Mouse (Mus musculus): Measurements from ENCODE around the gene P2rx6. TPM values are rescaled to one million over a fixed set of nuclear protein-coding genes. Genes with fewer than 3 reads are reported as not detected.
A peak's percentile ranks its signal among the peaks of the same experiment; 100 is the strongest.
"Not testable (repeated sequence)": the region's sequence is repeated elsewhere in the genome, so short reads cannot be mapped to it uniquely, and the experiment has no call there.

P2rx6 gene
- polyA plus RNA-seq, 1 experiment from 2014 or later: 2.8 TPM

DNA sequence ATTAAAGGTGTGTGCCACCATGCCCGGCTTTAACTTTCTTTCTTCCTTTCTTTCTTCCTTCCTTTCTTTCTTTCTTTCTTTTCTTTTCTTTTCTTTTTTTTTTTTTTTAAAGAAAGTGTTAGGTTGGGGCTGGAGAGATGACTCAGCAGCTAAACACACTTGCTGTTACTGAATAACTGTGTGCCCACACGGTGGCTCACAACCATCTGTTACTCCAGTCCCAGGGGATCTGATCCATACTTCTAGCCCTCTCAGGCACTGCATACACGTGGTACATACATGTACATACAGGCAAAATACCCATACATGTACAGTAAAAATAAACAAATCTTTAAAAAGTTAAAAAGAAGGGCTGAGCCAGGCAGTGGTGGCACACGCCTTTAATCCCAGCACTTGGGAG, 49.7 kb downstream of the P2rx6 start:
- 79% methylated on average over 4 of the region's 4 CpGs for WGBS
- Histone ChIP-seq H3K9ac (replicated peaks) (no peak overlapping the region), H3K27me3 (replicated peaks) (no peaks in the 10 kb centered on the region), H3K36me3 (no peaks in the 10 kb centered on the region), H3K4me3 (replicated peaks) (no peak overlapping the region), H3K4me2 (no peak overlapping the region), H3K9me3 (replicated peaks) (no peaks in the 10 kb centered on the region), H3K4me1 (no peaks in the 10 kb centered on the region), H3K27ac (replicated peaks) (no peak overlapping the region)
- no peak for ATAC-seq (ENCODE audit: low FRiP score)

DNA sequence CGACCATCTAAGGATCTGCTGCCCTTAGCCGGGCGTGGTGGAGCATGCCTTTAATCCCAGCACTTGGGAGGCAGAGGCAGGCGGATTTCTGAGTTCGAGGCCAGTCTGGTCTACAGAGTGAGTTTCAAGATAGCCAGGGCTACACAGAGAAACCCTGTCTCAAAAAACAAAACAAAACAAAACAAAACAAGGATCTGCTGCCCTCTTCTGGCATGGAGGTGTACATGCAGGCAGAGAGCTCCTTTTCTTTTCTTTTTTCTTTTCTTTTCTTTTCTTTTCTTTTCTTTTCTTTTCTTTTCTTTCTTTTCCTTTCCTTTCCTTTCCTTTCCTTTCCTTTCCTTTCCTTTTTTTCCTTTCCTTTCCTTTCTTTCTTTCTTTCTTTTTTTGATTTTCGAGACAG, 53.1 kb downstream of the P2rx6 start:
- not testable (repeated sequence) for H3K27ac ChIP-seq (replicated peaks); H3K9ac ChIP-seq (replicated peaks); H3K9me3 ChIP-seq (replicated peaks); H3K4me1 ChIP-seq; H3K27me3 ChIP-seq (replicated peaks); H3K36me3 ChIP-seq; H3K4me2 ChIP-seq; H3K4me3 ChIP-seq (replicated peaks); ATAC-seq (ENCODE audit: low FRiP score)
- 93% methylated on average over 6 of the region's 6 CpGs for WGBS

DNA sequence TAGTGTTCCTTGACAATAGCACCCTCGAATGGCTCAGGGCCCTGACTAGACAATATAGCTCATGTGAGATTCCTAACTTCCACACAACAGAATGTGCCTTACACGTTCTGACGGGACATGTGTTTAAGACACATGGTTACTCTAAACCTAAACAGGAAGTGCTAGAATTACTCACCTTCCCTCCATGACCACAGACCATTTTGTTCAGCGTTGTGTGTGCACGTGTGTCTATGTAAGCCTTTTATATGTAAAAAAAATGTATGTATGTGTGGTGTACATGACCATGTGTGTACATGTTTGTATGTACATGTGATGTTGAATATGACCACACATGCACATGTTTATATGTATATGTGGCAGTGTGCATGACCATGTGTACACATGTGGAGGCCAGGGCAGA, 54.5 kb downstream of the P2rx6 start:
- no peak for ATAC-seq (ENCODE audit: low FRiP score)
- 87% methylated on average over 5 of the region's 5 CpGs for WGBS

DNA sequence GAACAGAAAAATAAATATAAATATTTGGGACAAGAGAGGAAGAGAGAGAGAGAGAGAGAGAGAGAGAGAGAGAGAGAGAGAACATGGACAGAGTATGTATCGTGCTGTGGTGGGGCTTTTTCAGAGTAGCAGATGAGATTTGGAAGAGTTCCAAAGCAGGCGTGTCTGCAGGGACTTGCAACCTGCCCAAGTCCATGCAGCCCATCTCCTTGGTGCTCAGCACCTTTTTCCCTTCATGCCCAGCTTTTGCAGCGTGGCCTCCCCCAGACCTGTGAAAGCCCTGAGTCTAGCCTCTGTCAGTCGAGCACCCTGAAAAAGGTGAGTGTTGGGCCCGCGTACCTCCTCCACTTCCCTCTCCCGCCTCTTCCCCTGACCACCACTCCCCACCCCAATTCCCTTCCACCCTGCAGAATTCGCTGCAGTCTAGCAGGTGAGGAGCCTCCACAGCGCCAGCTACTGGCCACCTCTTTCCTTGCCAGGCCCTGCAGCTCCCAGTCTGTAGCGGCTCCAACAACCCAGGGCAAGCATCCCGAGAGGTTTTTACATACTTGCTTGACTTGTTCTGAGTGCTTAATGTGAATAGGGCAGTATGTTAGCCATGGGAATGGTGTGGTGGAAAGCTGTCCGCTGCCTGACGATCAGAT, 56.4 kb downstream of the P2rx6 start:
- 27% methylated on average over 13 of the region's 13 CpGs for WGBS
- ATAC-seq (ENCODE audit: low FRiP score): peak; percentile 61; the same call in 1 of the 2 replicates
- Histone ChIP-seq H3K9me3 (replicated peaks) (no peaks in the 10 kb centered on the region), H3K27ac (replicated peaks) (no peak overlapping the region), H3K4me2 (peak overlapping the region; percentile 20), H3K9ac (replicated peaks) (no peak overlapping the region), H3K27me3 (replicated peaks) (no peaks in the 10 kb centered on the region), H3K4me3 (replicated peaks) (no peak overlapping the region), H3K4me1 (peaks cover 21% of the 10 kb centered on the region), H3K36me3 (peaks cover 15% of the 10 kb centered on the region)

More for the DNA sequence above, 54.5 kb downstream of the P2rx6 start:
- no peak overlapping the region for H3K9ac ChIP-seq (replicated peaks)
- no peak overlapping the region for H3K4me2 ChIP-seq
- peaks cover 20% of the 10 kb centered on the region for H3K4me1 ChIP-seq
- H3K9me3 ChIP-seq (replicated peaks): no peaks in the 10 kb centered on the region
- H3K4me3 ChIP-seq (replicated peaks): no peak overlapping the region
- H3K27ac ChIP-seq (replicated peaks): no peak overlapping the region
- no peaks in the 10 kb centered on the region for H3K27me3 ChIP-seq (replicated peaks)
- H3K36me3 ChIP-seq: 0 out of 2 replicates have a peak, but pooled peaks cover 2% of the 10 kb centered on the region

DNA sequence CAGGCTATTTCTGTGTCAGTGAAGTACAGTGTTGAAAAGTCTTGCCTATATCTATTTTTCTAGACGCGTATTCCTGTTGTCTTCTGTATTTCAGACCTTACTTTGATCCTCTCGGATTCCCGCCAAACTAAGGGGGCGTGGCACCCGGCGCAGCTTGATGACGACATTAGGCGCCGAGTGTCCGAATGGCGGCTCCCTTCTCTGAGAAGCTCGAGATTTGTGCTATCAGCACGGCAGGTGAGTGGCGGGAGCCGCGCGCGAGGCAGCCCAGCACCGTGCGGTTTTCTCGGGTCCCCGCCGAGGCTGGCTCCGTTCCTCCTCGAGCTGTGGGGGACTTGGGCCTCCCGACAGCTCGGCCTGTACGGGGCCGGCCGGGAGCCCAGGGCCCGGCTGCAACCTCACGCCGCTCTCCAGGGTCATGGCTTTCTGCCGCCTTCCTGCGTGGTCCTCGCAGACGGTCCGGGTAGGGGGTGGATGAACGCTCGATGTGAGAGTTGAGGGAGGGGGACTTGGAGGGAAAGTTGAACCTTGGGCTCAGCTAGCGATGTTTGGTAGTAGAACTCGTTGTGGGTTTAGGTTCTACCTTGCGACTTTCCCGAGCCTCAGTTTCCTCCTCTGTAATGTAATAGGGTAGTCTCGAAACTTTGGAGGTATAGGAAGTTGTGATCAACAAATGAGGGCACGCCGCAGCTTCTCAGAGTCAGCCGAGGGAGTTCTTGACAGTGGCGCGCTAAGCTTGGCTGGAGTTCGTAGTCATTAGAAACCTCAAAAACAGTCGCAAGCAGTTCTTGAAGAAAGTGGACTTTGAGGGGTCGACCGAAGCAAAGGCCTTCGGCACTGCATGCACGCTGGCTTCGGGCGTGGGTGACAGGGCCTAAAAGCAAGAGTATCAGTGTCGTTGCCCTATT, 57.8 kb downstream of the P2rx6 start, which contains the start of gene Smpd4:
Smpd4 (plus strand) TSS at position 157 of the 908 bp plus-strand sequence.
- Histone ChIP-seq H3K27me3 (replicated peaks) (no peaks in the 10 kb centered on the region), H3K36me3 (peaks cover 25% of the 10 kb centered on the region), H3K4me1 (peaks cover 21% of the 10 kb centered on the region), H3K4me3 (replicated peaks) (peak within 1 kb of the TSS; percentile 96), H3K9ac (replicated peaks) (peak within 1 kb of the TSS; percentile 90), H3K27ac (replicated peaks) (peak within 1 kb of the TSS; percentile 66), H3K4me2 (peak within 1 kb of the TSS; percentile 86), H3K9me3 (replicated peaks) (no peaks in the 10 kb centered on the region)
- 4% methylated on average over 60 of the region's 60 CpGs for WGBS
- peak; percentile 81 for ATAC-seq (ENCODE audit: low FRiP score)

DNA sequence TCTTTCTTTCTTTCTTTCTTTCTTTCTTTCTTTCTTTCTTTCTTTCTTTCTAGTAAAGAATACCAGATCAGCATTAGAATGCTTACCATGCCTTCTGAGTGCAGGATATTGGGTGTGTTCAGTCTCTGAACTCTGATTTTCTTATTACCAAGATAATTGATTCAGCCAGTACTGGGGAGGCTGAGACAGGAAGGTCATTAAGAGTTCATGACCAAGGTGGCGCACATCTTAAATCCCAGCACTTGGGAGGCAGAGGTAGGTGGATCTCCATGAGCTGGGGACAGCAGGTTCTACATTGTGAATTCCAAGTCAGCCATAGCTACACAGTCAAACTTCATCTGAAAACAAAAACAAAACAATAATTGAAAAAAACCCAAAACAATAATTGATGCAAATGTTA, 60.3 kb downstream of the P2rx6 start:
- H3K36me3 ChIP-seq: peaks cover 45% of the 10 kb centered on the region
- no peak overlapping the region for H3K4me3 ChIP-seq (replicated peaks)
- no peak overlapping the region for H3K9ac ChIP-seq (replicated peaks)
- H3K9me3 ChIP-seq (replicated peaks): no peaks in the 10 kb centered on the region
- no peak for ATAC-seq (ENCODE audit: low FRiP score)
- no peak overlapping the region for H3K27ac ChIP-seq (replicated peaks)
- no peaks in the 10 kb centered on the region for H3K27me3 ChIP-seq (replicated peaks)
- WGBS: 97% methylated on average over 1 of the region's 1 CpGs
- peaks cover 21% of the 10 kb centered on the region for H3K4me1 ChIP-seq
- no peak overlapping the region for H3K4me2 ChIP-seq

DNA sequence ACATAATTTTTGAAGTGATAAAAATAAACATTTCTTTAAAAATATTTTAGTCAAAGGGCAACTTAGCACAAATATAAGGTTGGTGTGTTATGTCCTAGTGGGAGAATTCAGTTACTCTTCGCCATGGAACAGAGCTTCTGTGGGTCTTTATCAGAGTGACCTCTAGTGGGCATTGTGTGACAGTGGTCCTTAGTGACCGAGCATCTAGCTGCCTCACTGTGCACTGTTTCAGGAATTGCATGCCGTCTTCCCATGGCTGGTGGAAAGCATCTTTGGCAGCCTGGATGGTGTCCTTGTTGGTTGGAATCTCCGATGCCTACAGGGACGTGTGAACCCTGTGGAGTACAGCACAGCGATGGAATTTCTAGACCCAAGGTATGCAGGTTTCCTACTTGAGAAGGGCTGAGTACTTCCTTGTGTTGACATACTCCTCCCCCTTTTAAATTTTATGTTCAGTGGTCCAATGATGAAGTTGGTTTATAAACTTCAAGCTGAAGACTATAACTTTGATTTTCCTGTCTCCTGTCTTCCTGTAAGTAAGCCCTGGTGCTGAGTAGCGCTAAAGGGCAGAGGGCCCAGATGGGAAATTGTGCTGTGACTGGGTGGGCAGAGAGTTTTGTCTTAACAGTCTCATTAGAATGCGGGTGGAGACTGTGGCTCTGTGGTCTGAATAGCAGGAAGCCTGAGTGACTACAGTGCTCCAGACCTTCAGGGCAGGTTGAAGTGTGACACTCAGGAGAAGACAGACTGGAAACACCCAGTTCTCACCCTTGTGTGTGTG, 64.0 kb downstream of the P2rx6 start:
- H3K27ac ChIP-seq (replicated peaks): no peak overlapping the region
- H3K27me3 ChIP-seq (replicated peaks): no peaks in the 10 kb centered on the region
- 68% methylated on average over 8 of the region's 8 CpGs for WGBS
- peaks cover 6% of the 10 kb centered on the region; the same call in 1 of the 2 replicates for H3K4me1 ChIP-seq
- H3K9me3 ChIP-seq (replicated peaks): no peaks in the 10 kb centered on the region
- H3K36me3 ChIP-seq: peaks cover 81% of the 10 kb centered on the region
- H3K4me3 ChIP-seq (replicated peaks): no peak overlapping the region
- no peak overlapping the region for H3K4me2 ChIP-seq
- no peak for ATAC-seq (ENCODE audit: low FRiP score)
- no peak overlapping the region for H3K9ac ChIP-seq (replicated peaks)

DNA sequence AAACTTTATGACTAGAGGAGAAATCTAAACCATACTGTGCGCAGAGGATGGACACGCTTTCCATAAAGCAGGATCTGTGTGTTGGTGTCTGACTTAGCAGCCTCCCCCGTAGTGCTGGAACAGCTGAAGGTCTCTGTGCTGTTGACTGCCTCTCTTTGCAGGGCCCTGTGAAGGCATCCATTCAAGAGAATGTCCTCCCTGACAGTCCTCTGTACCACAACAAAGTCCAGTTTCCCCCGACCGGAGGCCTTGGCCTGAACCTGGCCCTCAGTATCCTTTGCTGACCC, 64.5 kb downstream of the P2rx6 start:
- no peak overlapping the region for H3K9ac ChIP-seq (replicated peaks)
- no peaks in the 10 kb centered on the region for H3K9me3 ChIP-seq (replicated peaks)
- H3K4me3 ChIP-seq (replicated peaks): no peak overlapping the region
- no peak overlapping the region for H3K4me2 ChIP-seq
- no peak overlapping the region for H3K27ac ChIP-seq (replicated peaks)
- 96% methylated on average over 5 of the region's 5 CpGs for WGBS
- peaks cover 82% of the 10 kb centered on the region for H3K36me3 ChIP-seq
- no peak for ATAC-seq (ENCODE audit: low FRiP score)
- H3K27me3 ChIP-seq (replicated peaks): no peaks in the 10 kb centered on the region
- H3K4me1 ChIP-seq: 0 out of 2 replicates have a peak, but pooled peaks cover 1% of the 10 kb centered on the region

Other genes starting within 250 kb of the P2rx6 start
- gene Serpind1, start 230.5 kb upstream of the P2rx6 start, polyA plus RNA-seq (2015; fragmentation: Nextera tagmentation; extraction: Ambion mirVana): 1.0 and 1.9 TPM in 2 replicates
- gene Snap29, start 155.9 kb upstream of the P2rx6 start, polyA plus RNA-seq (2015; fragmentation: Nextera tagmentation; extraction: Ambion mirVana): 23.3 and 24.0 TPM in 2 replicates
- gene Pi4ka, start 155.6 kb upstream of the P2rx6 start, polyA plus RNA-seq (2015; fragmentation: Nextera tagmentation; extraction: Ambion mirVana): 54.6 and 59.7 TPM in 2 replicates
- gene Crkl, start 109.9 kb upstream of the P2rx6 start, polyA plus RNA-seq (2015; fragmentation: Nextera tagmentation; extraction: Ambion mirVana): 76.3 and 77.4 TPM in 2 replicates
- 3.4 and 4.8 TPM in 2 replicates for gene Aifm3, start 72.3 kb upstream of the P2rx6 start, polyA plus RNA-seq (2015; fragmentation: Nextera tagmentation; extraction: Ambion mirVana)
- gene Lztr1, start 53.2 kb upstream of the P2rx6 start, polyA plus RNA-seq (2015; fragmentation: Nextera tagmentation; extraction: Ambion mirVana): 118 and 129 TPM in 2 replicates
- gene Thap7, start 30.7 kb upstream of the P2rx6 start, polyA plus RNA-seq (2015; fragmentation: Nextera tagmentation; extraction: Ambion mirVana): 58.1 and 60.8 TPM in 2 replicates
- gene Lrrc74b, start 638 bp upstream of the P2rx6 start, polyA plus RNA-seq (2015; fragmentation: Nextera tagmentation; extraction: Ambion mirVana): 0.98 and 1.3 TPM in 2 replicates
- 40.4 and 46.1 TPM in 2 replicates for gene Slc7a4, start 21.3 kb downstream of the P2rx6 start, polyA plus RNA-seq (2015; fragmentation: Nextera tagmentation; extraction: Ambion mirVana)
- 25.8 and 28.8 TPM in 2 replicates for gene Smpd4, start 57.5 kb downstream of the P2rx6 start, polyA plus RNA-seq (2015; fragmentation: Nextera tagmentation; extraction: Ambion mirVana)
- gene Ccdc74a, start 84.6 kb downstream of the P2rx6 start, polyA plus RNA-seq (2015; fragmentation: Nextera tagmentation; extraction: Ambion mirVana): 13.7 and 14.0 TPM in 2 replicates
- 46.1 and 47.3 TPM in 2 replicates for gene Med15, start 171.0 kb downstream of the P2rx6 start, polyA plus RNA-seq (2015; fragmentation: Nextera tagmentation; extraction: Ambion mirVana)
- 86.2 and 89.1 TPM in 2 replicates for gene Klhl22, start 197.7 kb downstream of the P2rx6 start, polyA plus RNA-seq (2015; fragmentation: Nextera tagmentation; extraction: Ambion mirVana)
- gene Scarf2, start 235.4 kb downstream of the P2rx6 start, polyA plus RNA-seq (2015; fragmentation: Nextera tagmentation; extraction: Ambion mirVana): 2.7 and 3.8 TPM in 2 replicates